Mouse (Mus musculus): ENCODE measurements at regions not wholly inside any gene's neighbourhood (a gene's known extent, or its start where the extent isn't known, plus 50 kb on each side); places are given as distances from the start of the nearest gene placed in this dataset.

GRCm38 (mm10) chr9:68400930-68401329 is 252.7 kb upstream of the Rora start:
- no peak for TF ChIP-seq POLR2A (IDR thresholded peaks at IDR 0.05; ENCODE audit: control insufficient read depth, low read depth, low read length)
- TF ChIP-seq CTCF (IDR thresholded peaks at IDR 0.05; ENCODE audit: control insufficient read depth, insufficient read depth, insufficient replicate concordance, low read depth, low read length) = no peak

Measured in testis, adult 2 months (tissue).